Mouse (Mus musculus) midbrain, postnatal 0 days (tissue): Measurements from ENCODE around the gene Ak4. TPM values are rescaled to one million over a fixed set of nuclear protein-coding genes. Genes with fewer than 3 reads are reported as not detected.

Experiments used
- ATAC-seq: fragments of 200-750 bp; cut with Nextera tagmentation; 2 replicates; pipeline ENCODE4 v1.8.0; 2017; ENCODE audit warnings: moderate number of reproducible peaks, mild to moderate bottlenecking, moderate TSS enrichment, moderate library complexity; ENCODE audit not compliant: low FRiP score
- DNase-seq: peaks from one replicate; pipeline ENCODE4 v3.0.0-alpha.2; 2015; ENCODE audit warnings: low spot score
- H3K27ac ChIP-seq: fragments of 300-500 bp; sonication (generic); 2 replicates; pipeline ENCODE4 v1.5.1; 2014; ENCODE audit warnings: low read depth, mild to moderate bottlenecking, low read length, mixed read lengths
- H3K27me3 ChIP-seq: fragments of 300-500 bp; sonication (generic); 2 replicates; pipeline ENCODE4 v1.6.1; 2014; ENCODE audit warnings: low read length, control low read depth, mixed read lengths; ENCODE audit not compliant: insufficient read depth
- H3K36me3 ChIP-seq: fragments of 300-500 bp; sonication (generic); 2 replicates; pipeline ENCODE4 v1.6.1; 2014; ENCODE audit warnings: low read length, control low read depth, mixed read lengths; ENCODE audit not compliant: insufficient read depth
- H3K4me1 ChIP-seq: fragments of 300-500 bp; sonication (generic); 2 replicates; pipeline ENCODE4 v1.6.1; 2014; ENCODE audit warnings: mild to moderate bottlenecking, control low read depth, antibody characterized with exemption, low read length, mixed read lengths; ENCODE audit not compliant: insufficient read depth
- H3K4me2 ChIP-seq: fragments of 300-500 bp; sonication (generic); 2 replicates; pipeline ENCODE4 v1.6.1; 2014; ENCODE audit warnings: low read depth, mild to moderate bottlenecking, low read length, mixed read lengths; ENCODE audit not compliant: poor library complexity, severe bottlenecking
- H3K4me3 ChIP-seq: fragments of 300-500 bp; sonication (generic); 2 replicates; pipeline ENCODE4 v1.5.1; 2014; ENCODE audit warnings: low read depth, mild to moderate bottlenecking, low read length, moderate library complexity
- H3K9ac ChIP-seq: fragments of 300-500 bp; sonication (generic); replicated peaks from 2 replicates; pipeline ENCODE4 v1.6.1; 2014; ENCODE audit warnings: mild to moderate bottlenecking, low read length, moderate library complexity, mixed read lengths; ENCODE audit not compliant: poor library complexity, severe bottlenecking
- H3K9me3 ChIP-seq: fragments of 300-500 bp; sonication (generic); 2 replicates; pipeline ENCODE4 v1.6.1; 2016; ENCODE audit warnings: low read length, control low read depth
- CTCF ChIP-seq: IDR thresholded peaks from 2 replicates; pipeline ENCODE4 v1.5.1; 2016; ENCODE audit warnings: antibody characterized with exemption, mild to moderate bottlenecking
- WGBS: fragments of 180-500 bp; shearing (Covaris S2); extraction: QIAGEN DNeasy Blood & Tissue Kit; methylation state at CpG from one replicate; pipeline ENCODE4 v1.1.7; 2014; 5-methylcytosine and 5-hydroxymethylcytosine counted together
- polyA plus RNA-seq: library from polyadenylated mRNA; unstranded; fragments of >200 nt; fragmentation: Nextera tagmentation; extraction: Ambion mirVana; gene quantifications from 2 replicates; pipeline ENCODE4 v1.2.1, GENCODE M21; 2015
- total RNA-seq: library from RNA; depleted of rRNA; stranded (reverse); fragments of >200 nt; gene quantifications from 2 replicates; pipeline ENCODE4 v1.2.3, GENCODE M21; 2014; rRNA removed

Ak4 gene
- total and polyA plus RNA-seq, 2 experiments from 2014 or later = 5.0 to 11.8 TPM

- no peaks in the 10 kb centered on the region for H3K9me3 ChIP-seq
- ATAC-seq (no peak), DNase-seq (no peak)
- TF ChIP-seq CTCF = no peak
- 94% methylated on average over 14 of the region's 14 CpGs for WGBS
- no peak overlapping the region for H3K4me2 ChIP-seq
- H3K4me1 ChIP-seq = no peaks in the 10 kb centered on the region
- H3K27ac ChIP-seq = no peak overlapping the region
- H3K27me3 ChIP-seq = no peaks in the 10 kb centered on the region
- no peaks in the 10 kb centered on the region for H3K36me3 ChIP-seq
- no peak overlapping the region for H3K4me3 ChIP-seq
- H3K9ac ChIP-seq = no peak overlapping the region
These were observed 96.8 kb downstream of the Ak4 start for GRCm38 (mm10) chr4:101515853-101516252.

Other genes with a start within 250 kb of the Ak4 start
- gene Jak1, start 154.0 kb upstream of the Ak4 start, total RNA-seq = 76.1 and 87.5 TPM in 2 replicates
- gene Jak1, start 154.0 kb upstream of the Ak4 start, polyA plus RNA-seq = 82.7 and 91.9 TPM in 2 replicates
- 208 and 225 TPM in 2 replicates for gene Dnajc6, start 77.4 kb downstream of the Ak4 start, total RNA-seq
- 74.9 and 79.0 TPM in 2 replicates for gene Dnajc6, start 77.4 kb downstream of the Ak4 start, polyA plus RNA-seq
- 60.2 and 75.0 TPM in 2 replicates for gene Leprot, start 228.4 kb downstream of the Ak4 start, total RNA-seq
- gene Leprot, start 228.4 kb downstream of the Ak4 start, polyA plus RNA-seq = 90.3 and 92.8 TPM in 2 replicates